Mouse (Mus musculus): ENCODE results near the gene Cacng4.

The Cacng4 gene

DNA sequence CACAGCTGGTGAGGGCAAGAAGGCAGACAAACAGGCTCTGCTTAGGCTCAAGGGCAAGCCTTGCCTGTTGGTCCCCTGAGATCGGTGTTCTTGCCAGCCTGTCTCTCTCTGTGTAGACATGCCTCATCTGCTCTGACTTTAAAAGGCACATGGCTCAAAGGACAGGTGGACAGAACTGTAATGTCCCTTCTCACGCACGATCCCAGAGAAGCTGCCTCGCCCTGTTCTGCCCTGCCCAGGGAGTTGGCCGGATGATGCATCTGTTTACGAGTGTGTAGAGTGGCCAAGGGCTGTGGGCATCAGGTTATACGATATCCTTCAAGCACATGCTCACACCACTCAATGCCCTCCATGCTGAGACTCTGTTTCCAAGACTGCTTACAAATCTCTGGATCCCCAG, 80.0 kb downstream of the Cacng4 start:
- no peak for DNase-seq

DNA sequence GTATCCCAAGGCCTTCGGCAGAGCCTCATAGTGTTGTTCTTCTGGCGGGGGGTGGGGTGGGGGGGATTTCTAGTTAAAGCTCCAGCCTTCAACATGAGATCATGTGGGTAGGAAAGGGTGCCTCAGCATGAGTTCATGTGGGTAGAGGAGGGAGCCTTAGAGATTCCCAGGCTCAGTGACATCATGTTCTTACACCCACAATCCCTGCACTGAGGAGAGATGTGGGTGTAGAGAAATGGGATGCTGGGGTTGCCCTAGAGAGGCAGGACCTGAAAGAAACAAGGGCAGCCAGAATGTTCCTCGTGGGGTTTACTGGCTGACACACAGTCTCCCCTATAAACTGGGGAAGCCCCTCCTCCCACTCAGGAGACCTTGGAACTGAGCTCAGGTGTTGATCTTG, 84.0 kb downstream of the Cacng4 start:
- no peak for DNase-seq

DNA sequence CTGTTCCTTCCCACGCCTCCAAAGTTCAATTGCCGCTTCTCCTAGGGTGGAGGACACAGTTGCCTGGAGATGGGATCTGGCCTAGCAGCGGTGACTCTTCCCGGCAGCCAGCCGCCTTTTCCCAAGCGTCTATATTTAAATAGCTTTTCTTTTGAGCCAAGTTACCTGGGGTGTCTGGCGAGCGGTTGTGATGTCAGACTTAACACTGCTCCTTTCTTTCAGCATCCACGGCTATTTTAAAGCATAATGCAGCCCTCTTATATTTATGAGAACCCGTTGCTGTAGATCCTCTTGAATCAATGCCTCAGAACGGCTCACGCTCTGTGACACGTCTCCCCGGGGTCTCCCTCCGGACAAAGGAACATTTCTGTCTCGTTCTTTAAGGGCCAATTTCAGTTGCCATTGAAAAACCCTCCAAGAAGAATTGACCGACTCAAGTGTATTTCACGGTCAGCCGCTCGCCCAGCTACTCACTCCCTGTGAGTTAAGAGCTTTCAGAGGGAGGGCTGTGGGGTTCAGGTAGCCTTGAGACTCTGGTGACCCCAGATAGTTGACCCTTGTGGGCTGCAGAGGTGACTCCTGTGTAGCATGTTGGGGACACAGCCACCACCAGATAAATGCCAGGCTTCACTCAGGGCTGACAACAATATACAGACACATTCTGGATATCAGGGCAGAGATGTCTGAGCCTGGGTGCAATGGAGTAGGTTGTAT, 86.3 kb downstream of the Cacng4 start:
- DNase-seq: no peak

DNA sequence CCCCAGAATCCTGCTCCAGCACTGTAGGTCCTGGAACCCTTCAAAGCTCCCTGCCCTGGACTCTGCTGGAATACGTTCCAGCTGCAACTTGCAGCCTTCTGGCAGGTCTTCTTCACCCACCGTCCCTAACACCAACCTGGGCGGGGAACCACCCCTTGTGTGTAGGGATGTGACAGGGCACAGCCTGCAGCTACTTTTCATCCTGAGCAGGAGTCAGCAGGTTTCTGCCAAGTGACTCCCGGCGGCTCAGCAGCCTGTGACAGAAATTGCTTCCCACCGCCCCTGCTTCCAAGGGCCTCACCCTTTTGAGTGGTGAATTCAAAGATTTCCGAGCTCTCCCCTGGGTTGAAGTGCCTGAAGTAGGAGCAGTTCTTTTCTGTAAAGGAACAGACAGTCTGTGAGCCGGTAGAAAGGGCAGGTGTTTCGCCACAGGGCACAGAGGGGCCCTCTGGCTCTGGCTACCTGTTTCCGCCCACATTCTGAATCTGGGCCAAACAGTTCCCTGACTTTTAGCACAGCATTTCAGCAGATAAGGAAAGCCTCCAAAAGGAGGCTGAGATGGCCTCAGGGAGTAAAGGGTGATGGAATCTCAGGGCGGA, 88.8 kb downstream of the Cacng4 start:
- DNase-seq: peak; percentile 49

DNA sequence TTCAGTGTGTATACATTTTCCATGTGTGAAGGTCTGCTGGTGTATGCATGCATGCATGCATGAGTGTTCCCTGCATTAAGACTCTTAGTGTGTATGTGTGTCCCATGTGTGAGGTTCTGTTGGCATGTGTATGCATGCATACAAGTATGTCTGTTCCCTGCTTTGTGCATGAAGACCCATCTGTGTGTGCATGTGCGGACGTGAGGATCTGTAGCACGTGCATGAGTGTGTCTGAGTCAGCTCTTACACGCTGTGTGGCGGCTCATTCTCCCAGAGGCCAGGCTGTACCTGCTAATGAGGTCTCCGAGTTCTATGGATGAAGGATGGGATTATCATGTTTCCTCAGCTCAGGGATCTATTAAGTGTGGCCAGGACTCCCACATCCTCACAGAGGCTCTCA, 89.3 kb downstream of the Cacng4 start:
- DNase-seq: no peak

DNA sequence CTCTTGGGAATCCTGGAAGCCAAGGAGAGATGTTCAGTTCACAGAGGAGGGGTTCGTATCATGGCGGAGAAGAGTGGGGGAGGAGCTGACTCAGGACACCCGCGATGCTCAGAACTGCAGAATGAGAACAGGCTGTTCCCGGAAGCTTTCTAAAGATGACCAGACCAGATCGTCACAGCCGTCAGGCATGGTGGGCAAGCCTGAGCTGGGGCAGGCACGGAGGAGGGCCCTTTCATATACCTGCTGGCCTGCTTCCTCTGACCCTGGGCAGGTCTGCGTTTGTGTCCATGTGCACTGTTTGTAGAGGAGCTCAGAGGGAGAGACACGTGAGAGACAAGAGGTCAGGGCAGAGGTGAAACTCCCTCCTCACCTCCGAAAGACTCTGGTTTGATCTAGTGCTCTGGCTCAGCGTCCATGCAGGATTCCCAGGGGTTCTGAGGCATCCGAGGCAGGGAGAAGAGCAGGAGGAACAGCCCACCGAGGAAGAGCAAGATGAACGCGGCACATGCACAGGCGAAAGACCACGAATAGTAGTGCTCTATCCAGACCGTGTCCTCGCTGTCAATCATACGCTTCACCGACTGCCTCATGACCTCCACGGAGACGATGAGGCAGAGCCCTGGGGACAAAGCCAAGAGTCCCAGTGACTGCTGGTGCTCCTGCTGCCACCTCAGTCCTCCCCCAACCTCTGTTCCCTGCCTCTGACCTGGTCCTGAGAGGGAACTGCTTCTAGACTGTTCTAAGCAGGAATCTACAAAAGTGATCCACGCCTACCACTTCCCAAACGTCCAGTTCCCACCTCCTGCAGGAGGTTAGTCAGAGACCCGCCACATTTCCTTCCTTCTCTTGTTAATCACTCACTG, 90.9 kb downstream of the Cacng4 start:
- no peak for DNase-seq

DNA sequence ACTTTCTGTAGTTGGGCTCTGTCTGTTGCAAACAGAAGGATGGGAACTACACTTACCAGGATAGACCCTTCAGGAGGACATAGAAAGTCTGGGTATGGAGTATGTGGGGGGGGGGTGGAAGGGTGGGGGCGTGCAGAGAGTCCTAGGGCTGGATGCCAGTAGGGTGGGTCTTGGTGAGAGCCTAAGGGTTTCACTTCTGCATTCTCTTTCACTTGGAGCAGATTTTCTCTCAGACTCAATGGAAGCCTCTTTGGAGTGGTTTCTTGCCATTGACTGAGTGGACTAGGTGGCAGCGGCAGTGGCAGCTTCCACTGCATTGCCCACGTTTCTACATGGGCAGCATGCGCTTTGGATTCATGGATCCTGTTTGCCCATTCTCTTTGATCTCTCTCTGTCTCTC, 94.4 kb downstream of the Cacng4 start:
- no peak for DNase-seq

DNA sequence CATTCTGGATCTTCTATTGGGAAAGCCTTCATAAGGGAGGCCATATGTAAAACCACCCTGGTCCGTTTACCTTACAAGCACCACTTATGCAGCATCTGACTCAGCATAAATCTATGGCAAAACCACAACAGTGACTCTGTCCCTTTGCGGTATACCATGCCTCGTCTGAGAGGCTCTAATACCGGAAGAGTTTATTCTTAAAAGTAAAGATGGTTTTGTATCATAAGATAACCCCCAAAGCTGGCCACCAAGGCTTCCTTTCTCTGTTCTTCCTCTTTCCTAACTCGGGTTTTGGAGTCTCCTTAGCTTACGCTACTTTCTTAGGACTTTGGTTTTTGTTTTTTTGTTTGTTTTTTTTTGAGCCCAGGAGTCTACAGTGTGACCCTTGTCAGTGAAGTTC, 101.0 kb downstream of the Cacng4 start:
- no peak for DNase-seq

DNA sequence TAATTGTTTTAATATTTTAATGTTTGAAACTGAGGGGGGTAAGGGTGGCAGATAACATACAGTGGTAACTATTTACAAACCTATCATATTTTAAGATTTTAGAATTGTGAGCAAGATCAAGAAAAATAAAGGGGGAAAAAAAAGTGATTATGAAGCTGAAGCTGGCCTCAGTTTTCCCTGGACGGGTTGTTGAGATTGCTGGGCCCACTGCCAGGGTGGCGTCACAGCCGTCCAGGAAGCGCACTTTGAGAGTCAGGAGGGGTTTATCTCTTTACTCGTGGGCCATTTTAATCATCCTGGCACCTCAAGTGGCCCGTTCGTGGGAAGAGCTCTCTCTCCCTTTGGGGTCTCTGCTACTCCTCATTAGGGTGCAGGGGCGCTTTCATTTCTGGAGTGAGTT, 102.8 kb downstream of the Cacng4 start:
- no peak for DNase-seq

DNA sequence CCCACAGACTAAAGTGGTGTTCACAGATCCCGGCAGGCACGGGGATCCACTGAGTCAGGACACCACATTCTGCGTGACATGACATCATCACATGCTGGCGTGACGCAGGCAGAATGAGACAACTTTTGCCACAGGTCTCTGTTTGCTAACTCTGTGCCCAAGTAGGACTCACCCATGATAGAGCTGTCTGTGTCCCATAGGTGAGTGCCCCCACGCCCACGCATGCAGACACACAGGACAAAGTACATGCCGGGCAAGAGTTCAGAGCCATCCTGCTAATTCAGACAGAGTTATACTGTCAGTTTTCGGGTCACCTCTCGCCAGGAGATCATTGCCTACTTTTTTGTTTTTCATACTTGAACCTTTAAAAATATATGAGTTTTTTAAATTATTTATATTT, 105.9 kb downstream of the Cacng4 start:
- DNase-seq: no peak

DNA sequence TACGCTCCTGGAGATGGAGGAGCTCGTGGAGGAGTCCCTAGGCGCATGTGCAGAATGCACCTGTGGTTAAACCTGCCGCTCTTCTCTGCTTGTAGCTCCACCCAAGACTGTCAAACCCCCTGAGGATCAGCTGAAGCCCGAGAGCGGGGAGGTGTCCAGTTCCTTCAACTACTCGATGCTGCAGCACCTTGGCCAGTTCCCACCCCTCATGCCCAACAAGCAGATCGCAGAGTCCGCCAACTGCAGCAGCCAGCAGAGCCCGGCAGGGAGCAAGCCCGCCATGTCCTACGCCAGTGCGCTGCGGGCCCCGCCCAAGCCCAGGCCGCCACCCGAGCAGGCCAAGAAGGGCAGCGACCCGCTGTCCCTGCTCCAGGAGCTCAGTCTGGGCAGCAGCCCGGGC, 108.1 kb downstream of the Cacng4 start:
- DNase-seq: no peak

DNA sequence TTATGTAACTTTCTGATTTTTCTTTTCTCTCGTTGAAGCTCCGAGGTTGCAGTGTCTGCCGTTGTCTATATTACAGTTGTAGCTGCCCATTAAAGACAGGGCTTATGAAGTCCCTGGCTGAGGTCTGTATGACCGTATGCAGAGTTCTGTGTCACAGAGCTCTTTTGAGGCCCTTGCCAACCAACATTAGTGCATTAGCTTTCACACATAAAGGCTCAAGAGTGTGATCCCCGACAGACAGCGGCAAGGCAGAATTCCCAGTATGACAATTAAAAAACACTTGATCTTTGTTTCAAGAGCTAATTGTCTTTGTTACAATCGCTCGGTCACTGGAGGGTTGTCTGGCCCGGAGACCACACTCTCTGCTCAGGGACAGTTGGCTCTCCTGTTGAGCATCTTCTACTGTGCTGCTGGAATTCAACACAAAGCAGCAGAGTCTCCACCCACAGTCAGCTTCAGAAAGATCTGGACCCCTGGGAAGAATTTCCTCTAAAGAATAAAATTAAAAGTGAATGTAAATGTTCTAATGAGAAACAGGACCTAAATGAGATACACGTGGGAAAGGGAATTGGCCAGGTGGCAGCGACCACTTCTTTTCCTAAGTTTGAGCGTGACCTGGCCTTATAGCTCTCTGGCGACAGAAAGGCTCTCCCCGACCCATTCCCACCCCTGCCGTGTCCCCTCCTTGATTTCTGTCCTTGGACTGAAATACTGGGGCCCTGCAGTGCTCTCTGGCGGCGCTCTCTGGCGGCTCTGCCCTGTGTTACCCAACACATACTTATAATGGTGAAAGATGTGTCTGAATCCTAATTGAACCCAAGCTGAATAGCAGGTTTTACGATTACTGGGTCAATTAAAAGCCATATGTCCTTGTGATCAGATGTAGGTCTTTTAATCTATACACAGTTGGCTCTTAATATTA, 110.6 kb downstream of the Cacng4 start:
- DNase-seq: no peak

DNA sequence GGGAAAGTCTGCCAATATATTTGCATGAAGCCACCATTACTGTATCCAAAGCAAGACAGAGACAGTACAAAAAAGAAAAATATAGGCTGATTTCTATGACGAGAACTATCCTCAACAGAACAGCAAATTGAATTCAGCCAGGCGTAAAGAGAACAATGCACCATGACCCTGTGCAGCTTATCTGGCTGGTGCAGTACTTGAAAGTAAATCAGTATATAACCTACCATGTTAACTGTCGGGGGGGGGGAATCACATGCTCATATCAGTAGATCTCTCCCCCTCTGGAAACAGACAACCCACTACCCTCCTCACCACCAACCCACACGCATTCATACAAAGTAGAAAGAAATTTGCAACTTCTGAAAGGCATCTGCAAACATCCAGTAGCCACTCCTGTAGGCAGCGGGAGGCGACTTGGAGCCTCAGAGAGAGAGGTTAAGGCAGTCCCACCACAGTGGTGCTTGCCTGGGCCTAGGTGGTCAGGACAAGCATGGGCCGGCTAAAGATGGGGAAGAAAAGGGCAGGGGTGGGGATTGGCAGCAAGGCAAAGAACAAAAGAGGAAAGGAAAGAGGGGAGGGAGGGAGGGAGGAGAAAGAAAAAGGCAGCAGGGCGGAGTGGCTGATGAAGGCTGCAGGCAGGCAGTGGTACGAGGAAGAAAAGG, 111.5 kb downstream of the Cacng4 start:
- no peak for DNase-seq
